Mouse (Mus musculus): ENCODE measurements around the gene Itgb1bp1. TPM values are rescaled to one million over a fixed set of nuclear protein-coding genes. Genes with fewer than 3 reads are reported as not detected.

The Itgb1bp1 gene
- total and polyA plus RNA-seq, 3 experiments: 15.4 to 42.8 (median 19.8) TPM

- no peaks in the 10 kb centered on the region for H3K9me3 ChIP-seq (replicated peaks)
- no peak for TF ChIP-seq GATA2 (IDR thresholded peaks at IDR 0.05; ENCODE audit: borderline replicate concordance, low read depth, low read length)
- TF ChIP-seq CTCF (IDR thresholded peaks at IDR 0.05; ENCODE audit: low read depth, low read length): no peak
- no peak for TF ChIP-seq TAL1 (conservative IDR thresholded peaks at IDR 0.05; ENCODE audit: low read depth, low read length)
- TF ChIP-seq POLR2AphosphoS5 (IDR thresholded peaks at IDR 0.05; ENCODE audit: insufficient replicate concordance, low read depth, low read length): no peak
- no peak for TF ChIP-seq GATA1 (IDR thresholded peaks at IDR 0.05; ENCODE audit: borderline replicate concordance, low read length)
- H3K27me3 ChIP-seq (ENCODE audit: insufficient read depth, low read length): no peaks in the 10 kb centered on the region
- H3K36me3 ChIP-seq (replicated peaks): peaks cover 81% of the 10 kb centered on the region
- no peak overlapping the region for H3K4me3 ChIP-seq (ENCODE audit: low read depth, low read length)
- ATAC-seq (ENCODE audit: extremely low read depth, insufficient number of reproducible peaks, low FRiP score, poor library complexity, severe bottlenecking) (no peak), DNase-seq (ENCODE audit: low spot score) (no peak)
- H3K4me1 ChIP-seq (ENCODE audit: insufficient read depth, low read depth, low read length): no peaks in the 10 kb centered on the region
Observed at GRCm38 (mm10) chr12:21274446-21274845, 11.6 kb downstream of the Itgb1bp1 start.

DNA sequence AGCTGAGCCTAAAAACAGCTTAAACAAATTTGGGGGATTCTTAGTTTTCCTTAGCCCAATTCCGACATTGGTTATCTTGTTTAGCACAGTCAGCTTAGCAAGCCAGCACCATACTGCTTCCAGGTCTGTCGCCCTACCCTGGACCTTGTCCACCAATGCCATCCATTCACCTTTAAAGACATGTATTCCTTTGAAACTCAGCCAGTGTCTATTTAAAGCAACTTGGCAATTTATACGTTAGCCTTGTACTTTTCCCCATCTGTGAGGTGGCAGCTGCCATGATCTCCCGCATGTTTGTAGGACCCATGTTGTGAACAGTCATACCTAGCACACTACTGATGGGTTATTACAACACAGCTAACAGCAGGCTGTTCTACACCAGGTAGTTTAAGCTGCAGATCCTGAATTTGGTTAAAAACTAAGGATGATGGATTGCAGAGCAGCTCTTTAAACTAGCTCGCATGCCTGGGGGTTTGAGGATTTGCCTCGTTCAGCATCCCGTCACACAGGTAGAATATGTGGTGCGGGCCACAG lies 17.9 kb downstream of the Itgb1bp1 start:
- DNase-seq (ENCODE audit: low spot score) (no peak), ATAC-seq (ENCODE audit: extremely low read depth, insufficient number of reproducible peaks, low FRiP score, poor library complexity, severe bottlenecking) (no peak)
- Histone ChIP-seq H3K9me3 (replicated peaks) (no peaks in the 10 kb centered on the region), H3K4me1 (ENCODE audit: insufficient read depth, low read depth, low read length) (peaks cover 5% of the 10 kb centered on the region; the same call in 1 of the 2 replicates), H3K36me3 (replicated peaks) (peaks cover 67% of the 10 kb centered on the region), H3K27me3 (ENCODE audit: insufficient read depth, low read length) (no peaks in the 10 kb centered on the region), H3K4me3 (ENCODE audit: low read depth, low read length) (no peak overlapping the region)
- TF ChIP-seq TAL1 (conservative IDR thresholded peaks at IDR 0.05; ENCODE audit: low read depth, low read length): no peak
- TF ChIP-seq GATA1 (IDR thresholded peaks at IDR 0.05; ENCODE audit: borderline replicate concordance, low read length): no peak
- TF ChIP-seq CTCF (IDR thresholded peaks at IDR 0.05; ENCODE audit: low read depth, low read length): no peak
- TF ChIP-seq POLR2AphosphoS5 (IDR thresholded peaks at IDR 0.05; ENCODE audit: insufficient replicate concordance, low read depth, low read length): no peak
- no peak for TF ChIP-seq GATA2 (IDR thresholded peaks at IDR 0.05; ENCODE audit: borderline replicate concordance, low read depth, low read length)

DNA sequence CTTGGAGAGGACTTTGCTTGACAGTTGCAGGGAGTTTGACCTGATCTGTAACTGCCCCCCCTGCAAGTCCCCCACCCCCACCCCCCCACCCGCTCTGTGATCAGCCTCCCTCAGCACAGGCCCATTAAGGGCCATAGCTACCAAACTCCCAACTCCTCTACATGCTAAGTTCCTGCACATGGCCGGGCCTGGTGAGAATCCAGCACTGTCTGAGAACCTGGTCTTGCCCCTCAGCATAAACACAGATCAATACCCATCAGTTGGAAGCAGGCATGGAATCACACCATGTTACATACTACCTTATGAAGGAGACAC lies 19.3 kb downstream of the Itgb1bp1 start:
- no peak overlapping the region for H3K4me3 ChIP-seq (ENCODE audit: low read depth, low read length)
- H3K9me3 ChIP-seq (replicated peaks): no peaks in the 10 kb centered on the region
- peaks cover 55% of the 10 kb centered on the region for H3K36me3 ChIP-seq (replicated peaks)
- no peaks in the 10 kb centered on the region for H3K27me3 ChIP-seq (ENCODE audit: insufficient read depth, low read length)
- ATAC-seq (ENCODE audit: extremely low read depth, insufficient number of reproducible peaks, low FRiP score, poor library complexity, severe bottlenecking) (no peak), DNase-seq (ENCODE audit: low spot score) (no peak)
- TF ChIP-seq TAL1 (conservative IDR thresholded peaks at IDR 0.05; ENCODE audit: low read depth, low read length): no peak
- no peak for TF ChIP-seq CTCF (IDR thresholded peaks at IDR 0.05; ENCODE audit: low read depth, low read length)
- no peak for TF ChIP-seq GATA2 (IDR thresholded peaks at IDR 0.05; ENCODE audit: borderline replicate concordance, low read depth, low read length)
- TF ChIP-seq POLR2AphosphoS5 (IDR thresholded peaks at IDR 0.05; ENCODE audit: insufficient replicate concordance, low read depth, low read length): no peak
- no peak for TF ChIP-seq GATA1 (IDR thresholded peaks at IDR 0.05; ENCODE audit: borderline replicate concordance, low read length)
- H3K4me1 ChIP-seq (ENCODE audit: insufficient read depth, low read depth, low read length): peaks cover 5% of the 10 kb centered on the region; the same call in 1 of the 2 replicates

GRCm38 (mm10) chr12:21265946-21266783 lies 19.9 kb downstream of the Itgb1bp1 start:
- Histone ChIP-seq H3K27me3 (ENCODE audit: insufficient read depth, low read length) (no peaks in the 10 kb centered on the region), H3K9me3 (replicated peaks) (no peaks in the 10 kb centered on the region), H3K4me1 (ENCODE audit: insufficient read depth, low read depth, low read length) (peaks cover 5% of the 10 kb centered on the region; the same call in 1 of the 2 replicates), H3K36me3 (replicated peaks) (peaks cover 49% of the 10 kb centered on the region), H3K4me3 (ENCODE audit: low read depth, low read length) (no peak overlapping the region)
- DNase-seq (ENCODE audit: low spot score): peak; percentile 6
- TF ChIP-seq POLR2AphosphoS5 (IDR thresholded peaks at IDR 0.05; ENCODE audit: insufficient replicate concordance, low read depth, low read length) (no peak), TAL1 (conservative IDR thresholded peaks at IDR 0.05; ENCODE audit: low read depth, low read length) (no peak), CTCF (IDR thresholded peaks at IDR 0.05; ENCODE audit: low read depth, low read length) (peak; percentile 30), GATA2 (IDR thresholded peaks at IDR 0.05; ENCODE audit: borderline replicate concordance, low read depth, low read length) (no peak), GATA1 (IDR thresholded peaks at IDR 0.05; ENCODE audit: borderline replicate concordance, low read length) (no peak)
- peak; percentile 15; the same call in 1 of the 2 replicates for ATAC-seq (ENCODE audit: extremely low read depth, insufficient number of reproducible peaks, low FRiP score, poor library complexity, severe bottlenecking)

- Histone ChIP-seq H3K36me3 (replicated peaks) (peaks cover 42% of the 10 kb centered on the region), H3K27me3 (ENCODE audit: insufficient read depth, low read length) (no peaks in the 10 kb centered on the region), H3K4me3 (ENCODE audit: low read depth, low read length) (no peak overlapping the region), H3K9me3 (replicated peaks) (no peaks in the 10 kb centered on the region), H3K4me1 (ENCODE audit: insufficient read depth, low read depth, low read length) (peaks cover 5% of the 10 kb centered on the region; the same call in 1 of the 2 replicates)
- ATAC-seq (ENCODE audit: extremely low read depth, insufficient number of reproducible peaks, low FRiP score, poor library complexity, severe bottlenecking) (no peak), DNase-seq (ENCODE audit: low spot score) (no peak)
- TF ChIP-seq TAL1 (conservative IDR thresholded peaks at IDR 0.05; ENCODE audit: low read depth, low read length) (no peak), GATA2 (IDR thresholded peaks at IDR 0.05; ENCODE audit: borderline replicate concordance, low read depth, low read length) (no peak), POLR2AphosphoS5 (IDR thresholded peaks at IDR 0.05; ENCODE audit: insufficient replicate concordance, low read depth, low read length) (no peak), GATA1 (IDR thresholded peaks at IDR 0.05; ENCODE audit: borderline replicate concordance, low read length) (no peak), CTCF (IDR thresholded peaks at IDR 0.05; ENCODE audit: low read depth, low read length) (no peak)
Observed at GRCm38 (mm10) chr12:21265501-21265900, 20.6 kb downstream of the Itgb1bp1 start.

DNA sequence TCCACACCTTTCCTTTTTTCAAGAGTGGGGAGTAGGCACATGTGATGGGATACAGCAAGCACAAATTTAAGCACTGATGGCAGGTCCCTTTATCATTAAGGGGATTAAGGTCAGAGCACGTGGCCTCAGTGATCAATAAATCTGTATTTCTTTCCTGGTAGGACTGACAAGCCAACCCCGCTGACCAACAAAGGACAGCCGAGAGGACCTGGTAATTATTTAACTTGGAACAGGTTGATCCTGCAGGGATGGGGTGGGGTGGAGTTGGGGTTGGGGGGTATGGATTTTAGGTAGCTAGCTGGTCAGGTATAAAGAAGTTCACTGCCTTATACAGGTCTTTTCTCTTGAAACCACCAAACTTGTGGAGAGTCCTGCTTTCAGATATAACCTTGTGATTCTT lies 21.1 kb downstream of the Itgb1bp1 start:
- no peaks in the 10 kb centered on the region for H3K27me3 ChIP-seq (ENCODE audit: insufficient read depth, low read length)
- H3K4me3 ChIP-seq (ENCODE audit: low read depth, low read length): no peak overlapping the region
- no peaks in the 10 kb centered on the region for H3K9me3 ChIP-seq (replicated peaks)
- ATAC-seq (ENCODE audit: extremely low read depth, insufficient number of reproducible peaks, low FRiP score, poor library complexity, severe bottlenecking): no peak
- TF ChIP-seq GATA2 (IDR thresholded peaks at IDR 0.05; ENCODE audit: borderline replicate concordance, low read depth, low read length): no peak
- no peak for TF ChIP-seq CTCF (IDR thresholded peaks at IDR 0.05; ENCODE audit: low read depth, low read length)
- no peak for TF ChIP-seq TAL1 (conservative IDR thresholded peaks at IDR 0.05; ENCODE audit: low read depth, low read length)
- no peak for TF ChIP-seq GATA1 (IDR thresholded peaks at IDR 0.05; ENCODE audit: borderline replicate concordance, low read length)
- no peak for TF ChIP-seq POLR2AphosphoS5 (IDR thresholded peaks at IDR 0.05; ENCODE audit: insufficient replicate concordance, low read depth, low read length)
- H3K4me1 ChIP-seq (ENCODE audit: insufficient read depth, low read depth, low read length): peaks cover 5% of the 10 kb centered on the region; the same call in 1 of the 2 replicates
- no peak for DNase-seq (ENCODE audit: low spot score)
- peaks cover 37% of the 10 kb centered on the region for H3K36me3 ChIP-seq (replicated peaks)
